10 mouse cellular contexts compared by ENCODE assay signal in the genomic region with DNA sequence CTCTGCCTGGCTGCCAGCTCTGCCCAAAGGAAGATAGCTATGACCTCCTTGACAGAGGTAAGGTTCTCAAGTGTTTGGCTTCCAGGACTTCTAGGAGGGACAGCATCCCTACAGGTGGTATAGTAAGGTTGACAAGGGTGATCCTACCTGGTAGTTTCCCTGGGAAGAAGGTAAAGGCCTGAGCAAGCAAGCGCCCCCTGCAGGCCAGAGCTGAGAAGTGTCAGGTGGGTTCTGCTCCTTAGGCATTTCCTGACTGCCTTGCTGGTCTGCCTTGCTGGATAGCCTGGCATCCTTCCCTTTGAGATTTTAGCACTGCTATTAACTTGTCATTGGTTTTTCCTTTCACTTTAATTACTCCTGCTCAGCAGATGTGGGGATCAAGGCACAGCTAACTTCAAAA.
DNase-seq lines count a peak whose midpoint lies in the region; ATAC-seq and TF ChIP-seq lines count a peak whose summit lies in the region.
"Had no signal": no experiment of that assay in that cellular context is flagged by ENCODE, and none has a peak within 500 bp of the region (broad histone marks: within the 10 kb centered on the region; RNA-seq: fewer than 3 reads in every experiment).

No protein-coding gene starts in this region.

- ATAC-seq in liver, embryonic 14.5 days (ENCODE audit: insufficient read depth): no peak
- no peak for ATAC-seq in heart, embryonic 12.5 days (ENCODE audit: insufficient number of reproducible peaks, low FRiP score)
- ATAC-seq: forebrain, embryonic 14.5 days had no signal

- no peak overlapping the region for H3K4me3 ChIP-seq in liver, embryonic 14.5 days (ENCODE audit: insufficient read depth in 1 of 2, low read depth in 2 of 2, low read length in 2 of 2)
- H3K4me3 ChIP-seq in heart, embryonic 10.5 days: no peak overlapping the region
- no peak overlapping the region for H3K4me3 ChIP-seq in heart, embryonic 12.5 days
- no peak overlapping the region for H3K4me3 ChIP-seq in midbrain, embryonic 10.5 days

- H3K4me2 ChIP-seq in liver, embryonic 14.5 days (ENCODE audit: low read depth): no peak overlapping the region
- no peak overlapping the region for H3K4me2 ChIP-seq in heart, embryonic 12.5 days

- H3K27ac ChIP-seq in liver, embryonic 14.5 days: no peak overlapping the region
- H3K27ac ChIP-seq in heart, embryonic 10.5 days: no peak overlapping the region
- no peak overlapping the region for H3K27ac ChIP-seq in heart, embryonic 12.5 days (ENCODE audit: poor library complexity, severe bottlenecking)
- no peak overlapping the region for H3K27ac ChIP-seq in midbrain, embryonic 10.5 days (replicated peaks)

- no peak for TF ChIP-seq EP300 in liver, embryonic 14.5 days (IDR thresholded peaks at IDR 0.05; ENCODE audit: low read depth)

- H3K27me3 ChIP-seq in liver, embryonic 14.5 days (ENCODE audit: control insufficient read depth, insufficient read depth, low read length): no peaks in the 10 kb centered on the region
- H3K27me3 ChIP-seq in heart, embryonic 10.5 days (ENCODE audit: insufficient read depth, poor library complexity, severe bottlenecking): no peaks in the 10 kb centered on the region
- H3K27me3 ChIP-seq in heart, embryonic 12.5 days (replicated peaks): 0 out of 2 replicates have a peak, but pooled peaks cover 4% of the 10 kb centered on the region
- H3K27me3 ChIP-seq in midbrain, embryonic 10.5 days (ENCODE audit: low read depth, poor library complexity, severe bottlenecking): 0 out of 2 replicates have a peak, but pooled peaks cover 7% of the 10 kb centered on the region

- no peaks in the 10 kb centered on the region for H3K9me3 ChIP-seq in liver, embryonic 14.5 days (ENCODE audit: control insufficient read depth, low read length)
- no peaks in the 10 kb centered on the region for H3K9me3 ChIP-seq in heart, embryonic 10.5 days
- H3K9me3 ChIP-seq in heart, embryonic 12.5 days (replicated peaks): no peaks in the 10 kb centered on the region
- H3K9me3 ChIP-seq in midbrain, embryonic 10.5 days (replicated peaks): no peaks in the 10 kb centered on the region

- no peak overlapping the region for H3K9ac ChIP-seq in liver, embryonic 14.5 days (replicated peaks)
- H3K9ac ChIP-seq in heart, embryonic 12.5 days: no peak overlapping the region

- H3K4me1 ChIP-seq in liver, embryonic 14.5 days (replicated peaks; ENCODE audit: control insufficient read depth in 2 of 2, insufficient read depth in 2 of 2, low read length in 1 of 2): no peaks in the 10 kb centered on the region
- no peaks in the 10 kb centered on the region for H3K4me1 ChIP-seq in heart, embryonic 10.5 days
- H3K4me1 ChIP-seq in heart, embryonic 12.5 days (replicated peaks): no peaks in the 10 kb centered on the region
- no peaks in the 10 kb centered on the region for H3K4me1 ChIP-seq in midbrain, embryonic 10.5 days

- WGBS in liver, embryonic 14.5 days (ENCODE audit: insufficient replicate concordance): 0% methylated on average over 1 of the region's 1 CpGs
- WGBS in heart, embryonic 10.5 days: 0% methylated on average over 1 of the region's 1 CpGs
- WGBS in heart, embryonic 12.5 days: 10% methylated on average over 1 of the region's 1 CpGs
- WGBS in midbrain, embryonic 10.5 days: 0% methylated on average over 1 of the region's 1 CpGs

- H3K36me3 ChIP-seq in liver, embryonic 14.5 days (replicated peaks; ENCODE audit: control insufficient read depth, insufficient read depth, low read depth): no peaks in the 10 kb centered on the region
- H3K36me3 ChIP-seq in heart, embryonic 10.5 days: no peaks in the 10 kb centered on the region
- no peaks in the 10 kb centered on the region for H3K36me3 ChIP-seq in heart, embryonic 12.5 days
- H3K36me3 ChIP-seq in midbrain, embryonic 10.5 days: no peaks in the 10 kb centered on the region

- peak; percentile 23 for DNase-seq in kidney, postnatal 10 days
- no peak for DNase-seq in kidney, postnatal 14 days
- DNase-seq in CD4-positive helper T cell, adult 2 months (ENCODE audit: low read depth, low spot score): peak; percentile 50
- peak; percentile 48 for DNase-seq in R1 (ENCODE audit: low read depth, low spot score)
- no peak for DNase-seq in liver, embryonic 14.5 days (ENCODE audit: low read depth in 3 of 3, low spot score in 3 of 3)
- no peak for DNase-seq in heart, embryonic 10.5 days (ENCODE audit: low spot score)
- DNase-seq in midbrain, embryonic 10.5 days (ENCODE audit: low spot score): no peak
- DNase-seq: kidney, adult 11 months had no signal

- TF ChIP-seq CTCF in liver, embryonic 14.5 days (IDR thresholded peaks at IDR 0.05; ENCODE audit: low read depth): peak; percentile 83

Comparison
In these comparisons a context has a peak if more than half of its experiments do, and no peak if none do; other contexts are left out.
1. DNase-seq: peak in kidney, postnatal 10 days (single experiment), CD4-positive helper T cell, adult 2 months (single experiment) and R1 (single experiment); none in kidney, postnatal 14 days (single experiment), liver, embryonic 14.5 days (0 of 3), heart, embryonic 10.5 days (single experiment) and midbrain, embryonic 10.5 days (single experiment).